Mouse (Mus musculus): ENCODE measurements at regions not wholly inside any gene's neighbourhood (a gene's known extent, or its start where the extent isn't known, plus 50 kb on each side); places are given as distances from the start of the nearest gene placed in this dataset.

- Histone ChIP-seq H3K4me3 (ENCODE audit: extremely low read depth, insufficient read depth, insufficient read length) (no peak overlapping the region), H3K27ac (ENCODE audit: insufficient read depth, low read length) (no peak overlapping the region), H3K27me3 (ENCODE audit: control insufficient read depth, insufficient read depth, low read length) (no peaks in the 10 kb centered on the region), H3K36me3 (ENCODE audit: control insufficient read depth, insufficient read depth, low read length) (no peaks in the 10 kb centered on the region), H3K4me1 (ENCODE audit: control insufficient read depth, insufficient read depth, insufficient read length) (no peaks in the 10 kb centered on the region)
- TF ChIP-seq CTCF (IDR thresholded peaks at IDR 0.05; ENCODE audit: extremely low read depth, insufficient read depth, insufficient read length, insufficient replicate concordance) (no peak), POLR2A (IDR thresholded peaks at IDR 0.05; ENCODE audit: low read depth, low read length) (no peak)
- DNase-seq (ENCODE audit: low read depth in 1 of 2, low spot score in 2 of 2), result no peak
- WGBS, result 91% methylated on average over 5 of the region's 5 CpGs
Observed at GRCm38 (mm10) chr3:80049495-80050225, 165.3 kb downstream of the Fam198b start.

GRCm38 (mm10) chr3:80050920-80051319, 166.6 kb downstream of the Fam198b start:
- H3K27me3 ChIP-seq (ENCODE audit: control insufficient read depth, insufficient read depth, low read length), result no peaks in the 10 kb centered on the region
- WGBS, result 87% methylated on average over 4 of the region's 4 CpGs
- DNase-seq (ENCODE audit: low read depth in 1 of 2, low spot score in 2 of 2), result no peak
- no peaks in the 10 kb centered on the region for H3K4me1 ChIP-seq (ENCODE audit: control insufficient read depth, insufficient read depth, insufficient read length)
- TF ChIP-seq POLR2A (IDR thresholded peaks at IDR 0.05; ENCODE audit: low read depth, low read length) (no peak), CTCF (IDR thresholded peaks at IDR 0.05; ENCODE audit: extremely low read depth, insufficient read depth, insufficient read length, insufficient replicate concordance) (no peak)
- no peaks in the 10 kb centered on the region for H3K36me3 ChIP-seq (ENCODE audit: control insufficient read depth, insufficient read depth, low read length)
- no peak overlapping the region for H3K27ac ChIP-seq (ENCODE audit: insufficient read depth, low read length)
- no peak overlapping the region for H3K4me3 ChIP-seq (ENCODE audit: extremely low read depth, insufficient read depth, insufficient read length)

- H3K27ac ChIP-seq (ENCODE audit: insufficient read depth, low read length), result no peak overlapping the region
- TF ChIP-seq POLR2A (IDR thresholded peaks at IDR 0.05; ENCODE audit: low read depth, low read length) (no peak), CTCF (IDR thresholded peaks at IDR 0.05; ENCODE audit: extremely low read depth, insufficient read depth, insufficient read length, insufficient replicate concordance) (no peak)
- DNase-seq (ENCODE audit: low read depth in 1 of 2, low spot score in 2 of 2), result no peak
- WGBS, result 33% methylated on average over 4 of the region's 4 CpGs
- H3K4me1 ChIP-seq (ENCODE audit: control insufficient read depth, insufficient read depth, insufficient read length), result no peaks in the 10 kb centered on the region
- no peaks in the 10 kb centered on the region for H3K36me3 ChIP-seq (ENCODE audit: control insufficient read depth, insufficient read depth, low read length)
- H3K4me3 ChIP-seq (ENCODE audit: extremely low read depth, insufficient read depth, insufficient read length), result no peak overlapping the region
- no peaks in the 10 kb centered on the region for H3K27me3 ChIP-seq (ENCODE audit: control insufficient read depth, insufficient read depth, low read length)
Observed at GRCm38 (mm10) chr3:80051963-80052362, 167.6 kb downstream of the Fam198b start.

GRCm38 (mm10) chr3:80052879-80053278, 168.5 kb downstream of the Fam198b start:
- Histone ChIP-seq H3K4me3 (ENCODE audit: extremely low read depth, insufficient read depth, insufficient read length) (no peak overlapping the region), H3K27me3 (ENCODE audit: control insufficient read depth, insufficient read depth, low read length) (no peaks in the 10 kb centered on the region), H3K36me3 (ENCODE audit: control insufficient read depth, insufficient read depth, low read length) (no peaks in the 10 kb centered on the region), H3K4me1 (ENCODE audit: control insufficient read depth, insufficient read depth, insufficient read length) (no peaks in the 10 kb centered on the region), H3K27ac (ENCODE audit: insufficient read depth, low read length) (no peak overlapping the region)
- WGBS, result 82% methylated on average over 3 of the region's 3 CpGs
- no peak for TF ChIP-seq POLR2A (IDR thresholded peaks at IDR 0.05; ENCODE audit: low read depth, low read length)
- TF ChIP-seq CTCF (IDR thresholded peaks at IDR 0.05; ENCODE audit: extremely low read depth, insufficient read depth, insufficient read length, insufficient replicate concordance), result no peak
- DNase-seq (ENCODE audit: low read depth in 1 of 2, low spot score in 2 of 2), result no peak

GRCm38 (mm10) chr3:80053435-80053834, 169.1 kb downstream of the Fam198b start:
- H3K27me3 ChIP-seq (ENCODE audit: control insufficient read depth, insufficient read depth, low read length), result no peaks in the 10 kb centered on the region
- H3K36me3 ChIP-seq (ENCODE audit: control insufficient read depth, insufficient read depth, low read length), result no peaks in the 10 kb centered on the region
- DNase-seq (ENCODE audit: low read depth in 1 of 2, low spot score in 2 of 2), result no peak
- H3K27ac ChIP-seq (ENCODE audit: insufficient read depth, low read length), result no peak overlapping the region
- H3K4me1 ChIP-seq (ENCODE audit: control insufficient read depth, insufficient read depth, insufficient read length), result no peaks in the 10 kb centered on the region
- TF ChIP-seq POLR2A (IDR thresholded peaks at IDR 0.05; ENCODE audit: low read depth, low read length) (no peak), CTCF (IDR thresholded peaks at IDR 0.05; ENCODE audit: extremely low read depth, insufficient read depth, insufficient read length, insufficient replicate concordance) (no peak)
- WGBS, result 84% methylated on average over 2 of the region's 2 CpGs
- H3K4me3 ChIP-seq (ENCODE audit: extremely low read depth, insufficient read depth, insufficient read length), result no peak overlapping the region

GRCm38 (mm10) chr3:80056636-80057350, 172.5 kb downstream of the Fam198b start:
- Histone ChIP-seq H3K4me3 (ENCODE audit: extremely low read depth, insufficient read depth, insufficient read length) (no peak overlapping the region), H3K4me1 (ENCODE audit: control insufficient read depth, insufficient read depth, insufficient read length) (no peaks in the 10 kb centered on the region), H3K36me3 (ENCODE audit: control insufficient read depth, insufficient read depth, low read length) (no peaks in the 10 kb centered on the region), H3K27me3 (ENCODE audit: control insufficient read depth, insufficient read depth, low read length) (no peaks in the 10 kb centered on the region), H3K27ac (ENCODE audit: insufficient read depth, low read length) (no peak overlapping the region)
- 83% methylated on average over 6 of the region's 6 CpGs for WGBS
- no peak for DNase-seq (ENCODE audit: low read depth in 1 of 2, low spot score in 2 of 2)
- TF ChIP-seq CTCF (IDR thresholded peaks at IDR 0.05; ENCODE audit: extremely low read depth, insufficient read depth, insufficient read length, insufficient replicate concordance) (no peak), POLR2A (IDR thresholded peaks at IDR 0.05; ENCODE audit: low read depth, low read length) (no peak)

GRCm38 (mm10) chr3:80058722-80059121, 174.4 kb downstream of the Fam198b start:
- Histone ChIP-seq H3K4me1 (ENCODE audit: control insufficient read depth, insufficient read depth, insufficient read length) (no peaks in the 10 kb centered on the region), H3K27ac (ENCODE audit: insufficient read depth, low read length) (no peak overlapping the region), H3K36me3 (ENCODE audit: control insufficient read depth, insufficient read depth, low read length) (no peaks in the 10 kb centered on the region), H3K27me3 (ENCODE audit: control insufficient read depth, insufficient read depth, low read length) (no peaks in the 10 kb centered on the region), H3K4me3 (ENCODE audit: extremely low read depth, insufficient read depth, insufficient read length) (no peak overlapping the region)
- TF ChIP-seq POLR2A (IDR thresholded peaks at IDR 0.05; ENCODE audit: low read depth, low read length) (no peak), CTCF (IDR thresholded peaks at IDR 0.05; ENCODE audit: extremely low read depth, insufficient read depth, insufficient read length, insufficient replicate concordance) (no peak)
- WGBS, result 11% methylated on average over 2 of the region's 2 CpGs
- no peak for DNase-seq (ENCODE audit: low read depth in 1 of 2, low spot score in 2 of 2)
